Mouse (Mus musculus) left cerebral cortex, postnatal 10 days (tissue): ENCODE measurements at regions not wholly inside any gene's neighbourhood (a gene's known extent, or its start where the extent isn't known, plus 50 kb on each side); places are given as distances from the start of the nearest gene placed in this dataset.

Experiments
- DNase-seq, 2 experiments: peaks; one replicate each; pipeline ENCODE4 v3.0.0; 2021 to 2022; ENCODE audit warnings: low spot score in 2 of 2, mixed read lengths in 1 of 2; ENCODE audit errors: extremely low spot score in 1 of 2
- intact Hi-C: fragments of 180-260 bp; cut with DNase I; formaldehyde crosslinking; loops from one replicate; pipeline ENCODE4 v1.15.1; 2025

DNA sequence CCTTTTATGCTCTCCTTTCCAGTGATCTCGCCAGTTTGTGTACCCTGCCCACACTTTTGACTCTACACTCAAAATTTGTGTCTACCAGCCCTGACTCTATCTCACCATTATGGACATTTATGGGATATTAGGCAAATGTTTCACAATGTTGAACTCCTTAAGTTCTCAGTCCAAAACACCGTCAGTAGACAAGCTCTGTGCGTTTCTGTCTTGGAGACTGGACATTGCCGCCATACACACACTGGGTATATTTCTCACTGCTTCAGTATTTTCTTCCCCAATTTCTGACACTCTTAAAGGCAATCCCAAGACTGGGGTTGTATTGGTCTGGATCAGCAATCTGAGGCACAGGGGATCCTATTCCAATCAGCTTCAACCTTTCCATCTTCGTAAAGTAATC lies 75.6 kb downstream of the Oxgr1 start:
- no peak for DNase-seq
- intact Hi-C loops: no loop called here

- DNase-seq: peak; percentile 34 to 61
- intact Hi-C loops: no loop called here
These were observed 76.3 kb downstream of the Oxgr1 start for GRCm38 (mm10) chr14:119965842-119966483.

- no peak for DNase-seq
- intact Hi-C loops: no loop called here
These were observed 78.5 kb downstream of the Oxgr1 start for GRCm38 (mm10) chr14:119963741-119964140.

GRCm38 (mm10) chr14:119953861-119954260 lies 88.4 kb downstream of the Oxgr1 start:
- intact Hi-C loops: no loop called here
- DNase-seq: no peak

- intact Hi-C loops: no loop called here
- no peak for DNase-seq
These were observed 89.2 kb downstream of the Oxgr1 start for GRCm38 (mm10) chr14:119952877-119953624.
